Mouse (Mus musculus) heart, adult 8-10 months (tissue): ENCODE data around the gene Npas4. TPM values are rescaled to one million over a fixed set of nuclear protein-coding genes. Genes with fewer than 3 reads are reported as not detected.
"Not testable (repeated sequence)": the region's sequence is repeated elsewhere in the genome, so short reads cannot be mapped to it uniquely, and the experiment has no call there.

Experiments used
- DNase-seq: peaks from one replicate; pipeline ENCODE4 v3.0.0; 2022; ENCODE audit warnings: low spot score
- total RNA-seq, 4 experiments: library from RNA; stranded (reverse); gene quantifications; 2 replicates each; pipeline ENCODE4 v1.2.4; 2022

Npas4 gene
- under 1 TPM in 1 of 4 experiments, not detected in 3; 0.08 TPM for total RNA-seq

- no peak for DNase-seq
Observed at GRCm38 (mm10) chr19:4990256-4990625, at the start of gene Npas4. TSS of gene Npas4 (minus strand) at chr19:4990316.

- DNase-seq: no peak
Observed at GRCm38 (mm10) chr19:5039301-5040114, 49.4 kb upstream of the Npas4 start.

DNA sequence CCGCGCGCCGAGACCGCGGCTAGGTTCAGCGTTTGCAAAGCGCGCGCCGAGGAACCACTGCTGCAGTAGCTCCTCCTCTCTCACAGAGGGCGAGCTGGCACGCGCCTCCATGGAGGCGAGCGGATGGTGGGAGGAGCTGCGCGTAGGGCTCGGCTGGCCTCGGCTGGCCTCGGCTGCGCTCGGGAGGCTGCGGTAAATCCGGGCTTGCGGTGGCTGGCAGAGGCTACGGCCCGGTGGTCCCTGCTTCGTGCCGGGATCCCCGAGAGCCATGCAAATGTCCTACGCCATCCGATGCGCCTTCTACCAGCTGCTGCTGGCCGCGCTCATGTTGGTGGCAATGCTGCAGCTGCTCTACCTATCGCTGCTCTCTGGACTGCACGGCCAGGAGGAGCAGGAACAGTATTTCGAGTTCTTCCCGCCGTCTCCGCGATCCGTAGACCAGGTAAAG, 48.6 kb upstream of the Npas4 start, which contains the start of the genes B4gat1 and AC124502.3:
B4gat1 (plus strand) TSS at position 118 of the 448 bp plus-strand sequence.
AC124502.3 (plus strand) TSS at position 183 of the 448 bp plus-strand sequence.
- DNase-seq: peak; percentile 76

DNA sequence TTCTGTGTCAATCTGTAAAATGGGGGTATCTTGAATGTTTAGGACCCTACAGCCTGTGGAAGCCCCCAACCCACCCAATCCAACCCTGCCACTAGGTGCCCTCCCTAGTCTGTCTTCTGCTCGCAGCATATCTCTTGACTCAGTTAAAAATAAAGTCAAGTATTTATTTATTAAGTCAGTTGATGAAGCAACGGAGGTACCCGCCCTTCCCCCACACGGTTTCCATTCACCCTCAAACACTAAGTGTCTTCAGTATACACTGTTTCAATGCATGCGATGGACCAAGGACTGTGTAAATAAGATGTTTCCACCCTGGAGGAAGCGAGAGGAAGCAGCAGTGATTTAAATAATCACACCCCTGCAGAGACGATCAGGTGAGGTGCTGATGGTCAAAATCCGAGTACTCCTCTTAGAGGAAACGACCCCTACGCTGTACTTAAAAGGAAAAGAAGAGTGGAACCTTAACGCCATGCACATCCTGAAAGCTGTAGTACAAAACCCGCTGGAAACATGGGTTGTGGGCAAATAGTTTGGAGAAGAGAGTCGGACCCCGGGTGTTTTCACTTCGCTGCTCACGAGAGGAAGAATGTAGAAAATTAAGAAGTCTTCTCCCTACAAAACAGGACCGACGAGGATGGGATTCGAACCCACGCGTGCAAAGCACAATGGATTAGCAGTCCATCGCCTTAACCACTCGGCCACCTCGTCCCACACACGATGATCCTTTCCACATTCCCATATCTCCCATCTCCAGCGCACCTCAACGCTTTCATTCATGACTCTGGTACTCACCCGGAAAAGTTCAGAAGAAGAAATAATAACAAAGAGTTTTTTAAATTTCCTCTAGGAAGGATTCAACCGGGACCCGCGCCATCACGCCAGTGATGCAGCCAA, 47.8 kb upstream of the Npas4 start:
- peak; percentile 88 for DNase-seq

DNA sequence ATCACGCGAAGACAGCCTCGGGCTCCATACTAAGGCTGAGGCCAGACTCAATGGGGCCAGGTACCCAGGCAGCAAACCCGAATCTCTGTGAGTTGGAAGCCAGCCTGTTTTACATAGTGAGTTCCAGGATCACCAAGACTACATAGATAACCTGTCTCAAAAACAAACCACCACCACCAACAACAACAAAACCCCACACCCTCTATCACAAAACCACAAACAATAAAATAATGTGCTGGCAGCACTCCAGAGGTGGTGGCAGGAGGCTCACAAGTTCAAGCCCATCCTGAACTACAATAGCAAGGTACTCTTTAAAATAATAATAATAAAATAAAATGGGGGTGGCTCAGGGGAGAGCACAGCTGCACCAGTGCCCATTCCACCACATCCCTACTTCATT, 46.5 kb upstream of the Npas4 start:
- DNase-seq: no peak

GRCm38 (mm10) chr19:5032686-5033085, 42.6 kb upstream of the Npas4 start:
- no peak for DNase-seq

GRCm38 (mm10) chr19:5026111-5026510, 36.0 kb upstream of the Npas4 start:
- DNase-seq: no peak

- peak; percentile 91 for DNase-seq
Observed at GRCm38 (mm10) chr19:5023621-5024479, 33.7 kb upstream of the Npas4 start, which contains the start of gene Slc29a2. TSS of gene Slc29a2 (plus strand) at chr19:5023860.

GRCm38 (mm10) chr19:5021416-5021815, 31.3 kb upstream of the Npas4 start:
- DNase-seq: no peak

DNA sequence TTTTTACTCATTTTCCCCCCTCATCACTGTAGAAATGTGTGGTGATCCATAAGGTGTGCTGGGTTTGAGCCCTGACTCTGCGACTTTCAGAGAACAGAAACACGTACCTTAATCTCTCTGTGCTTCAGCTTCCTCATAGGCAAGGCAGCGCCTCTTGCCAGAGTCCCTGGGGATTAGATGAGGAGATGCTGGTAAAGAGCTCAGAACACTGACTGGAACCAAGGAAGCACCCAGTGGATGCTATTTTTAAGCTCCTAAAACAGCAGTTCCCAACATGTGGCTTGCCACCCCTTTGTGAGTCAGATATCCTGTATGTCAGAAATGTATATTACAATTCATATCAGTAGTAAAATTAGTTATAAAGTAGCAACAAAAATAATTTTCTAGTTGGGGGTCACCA, 28.1 kb upstream of the Npas4 start:
- no peak for DNase-seq

DNA sequence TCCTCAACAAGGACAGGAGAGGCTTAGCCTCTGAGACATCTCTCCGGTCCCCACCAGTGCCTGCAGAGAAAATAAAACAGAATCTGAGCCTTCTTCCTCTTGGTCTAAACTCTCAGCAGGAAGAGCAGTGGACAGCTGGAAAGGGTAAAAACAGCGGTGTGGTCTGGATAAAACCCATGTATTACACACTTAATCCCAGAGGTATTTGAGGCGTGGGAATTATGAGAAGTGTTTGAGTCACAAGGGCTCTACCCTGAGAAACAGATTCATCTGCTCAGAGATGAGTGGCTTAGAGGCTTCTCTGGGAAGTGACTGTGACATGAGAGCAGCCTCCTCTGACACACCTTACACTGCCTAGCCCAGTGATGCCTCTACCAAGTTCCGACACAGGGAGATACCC, 27.5 kb upstream of the Npas4 start:
- no peak for DNase-seq

GRCm38 (mm10) chr19:5016782-5017181, 26.7 kb upstream of the Npas4 start:
- DNase-seq: peak; percentile 52

GRCm38 (mm10) chr19:5016221-5016742, 26.2 kb upstream of the Npas4 start:
- DNase-seq: peak; percentile 19

DNA sequence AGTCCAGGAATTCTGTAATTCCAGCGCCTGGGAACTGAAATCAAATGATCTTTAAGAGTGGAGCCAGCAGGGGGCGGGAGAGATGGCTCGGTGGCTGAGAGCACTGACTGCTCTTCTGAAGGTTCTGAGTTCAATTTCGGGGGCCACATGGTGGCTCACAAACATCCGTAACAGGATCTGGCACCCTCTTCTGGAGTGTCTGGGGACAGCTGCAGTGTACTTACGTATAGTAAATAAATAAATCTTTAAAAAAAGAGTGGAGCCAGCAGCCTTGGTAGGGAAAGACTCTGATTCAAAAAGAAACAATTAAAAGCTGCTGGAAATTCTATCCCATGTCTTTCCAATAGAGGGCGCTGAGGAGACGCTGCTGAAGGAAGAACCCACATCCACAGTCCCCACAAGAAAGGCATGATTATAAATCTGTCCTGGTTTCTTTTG, 24.9 kb upstream of the Npas4 start:
- DNase-seq: peak; percentile 36

GRCm38 (mm10) chr19:5013138-5013537, 23.0 kb upstream of the Npas4 start:
- no peak for DNase-seq

- DNase-seq: no peak
Observed at GRCm38 (mm10) chr19:5004925-5005324, 14.8 kb upstream of the Npas4 start.

DNA sequence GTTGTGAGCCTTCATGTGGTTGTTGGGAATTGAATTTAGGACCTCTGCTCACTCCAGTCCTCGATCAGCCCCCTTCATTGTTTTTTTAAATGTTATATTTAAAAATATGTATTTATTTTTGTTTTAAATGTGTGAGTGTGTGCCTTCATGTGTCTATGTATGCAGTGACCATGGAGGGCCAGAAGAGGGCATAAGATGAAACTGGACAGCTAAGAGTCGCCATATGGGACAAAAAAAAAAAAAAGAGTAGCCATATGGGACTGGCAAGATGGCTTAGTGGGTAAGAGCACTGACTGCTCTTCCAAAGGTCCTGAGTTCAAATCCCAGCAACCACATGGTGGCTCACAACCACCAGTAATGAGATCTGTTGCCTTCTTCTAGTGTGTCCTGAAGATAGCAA, 13.5 kb upstream of the Npas4 start:
- DNase-seq: not testable (repeated sequence)

- DNase-seq: peak; percentile 66
Observed at GRCm38 (mm10) chr19:5001666-5002406, 11.7 kb upstream of the Npas4 start.

- DNase-seq: no peak
Observed at GRCm38 (mm10) chr19:4999445-5000140, 9.5 kb upstream of the Npas4 start.

- DNase-seq: no peak
Observed at GRCm38 (mm10) chr19:4994043-4994442, 3.9 kb upstream of the Npas4 start.
